ENCODE assay signal across 24 mouse cellular contexts in the genomic region with DNA sequence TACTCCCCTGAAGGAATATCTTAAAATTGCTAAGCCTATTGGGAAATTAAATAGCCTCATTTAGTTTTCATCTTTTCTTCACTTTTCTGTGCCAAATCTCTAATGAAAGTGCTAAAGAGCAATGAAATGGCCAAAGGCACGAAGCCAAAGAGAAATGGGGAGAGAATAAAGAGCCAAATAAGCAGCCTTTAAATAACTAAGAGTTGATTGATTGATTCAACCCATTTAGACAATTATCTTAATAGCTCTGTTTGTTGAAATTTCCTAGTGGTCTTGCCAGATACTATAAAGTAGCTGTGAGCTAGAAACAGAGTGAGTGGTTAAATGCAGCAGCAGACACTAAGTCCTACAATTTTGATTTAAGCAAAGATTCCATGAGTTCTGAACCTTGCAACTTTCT.
A peak's percentile ranks its signal among the peaks of the same experiment; 100 is the strongest.
DNase-seq lines count a peak whose midpoint lies in the region; ATAC-seq and TF ChIP-seq lines count a peak whose summit lies in the region.
"Had no signal": no experiment of that assay in that cellular context is flagged by ENCODE, and none has a peak within 500 bp of the region (broad histone marks: within the 10 kb centered on the region; RNA-seq: fewer than 3 reads in every experiment).

No protein-coding gene starts in this region.

- DNase-seq in cerebellum, postnatal 10 days, result peak; percentile 15 to 16
- DNase-seq in cerebellum, postnatal 25 days, result no peak
- peak; percentile 34 for DNase-seq in hindbrain, postnatal 0 days (ENCODE audit: low spot score)
- peak; percentile 68 for DNase-seq in midbrain, embryonic 11.5 days (ENCODE audit: low spot score, missing footprints)
- peak; percentile 47 for DNase-seq in brain, embryonic 18.5 days (ENCODE audit: low read depth, low spot score)
- DNase-seq in liver, postnatal 0 days, result no peak
- DNase-seq: adrenal gland, postnatal 25 days; cerebellum, adult 11-12 months; gastrocnemius, postnatal 25 days; heart, adult 18-20 months; heart, postnatal 10 days; kidney, adult 18-20 months; liver, embryonic 13.5 days; lung, postnatal 4 days; retina, postnatal 1 day; right cerebral cortex, postnatal 25 days; spleen, adult 18-20 months had no signal

- TF ChIP-seq EP300 in liver, postnatal 0 days (IDR thresholded peaks at IDR 0.05; ENCODE audit: low read depth), result no peak

- H3K4me1 ChIP-seq in hindbrain, postnatal 0 days (ENCODE audit: insufficient read depth, low read length), result no peaks in the 10 kb centered on the region
- no peaks in the 10 kb centered on the region for H3K4me1 ChIP-seq in hindbrain, embryonic 16.5 days (ENCODE audit: control insufficient read depth, insufficient read depth, low read depth, low read length)
- H3K4me1 ChIP-seq in midbrain, embryonic 11.5 days (ENCODE audit: control insufficient read depth, insufficient read depth, low read length), result no peaks in the 10 kb centered on the region
- H3K4me1 ChIP-seq in midbrain, embryonic 16.5 days (ENCODE audit: control insufficient read depth, insufficient read depth, low read length), result no peaks in the 10 kb centered on the region
- H3K4me1 ChIP-seq in liver, postnatal 0 days (ENCODE audit: insufficient read depth), result no peaks in the 10 kb centered on the region
- H3K4me1 ChIP-seq: heart, embryonic 12.5 days; hindbrain, embryonic 10.5 days; liver, embryonic 13.5 days; lung, embryonic 15.5 days; neural tube, embryonic 12.5 days had no signal

- no peak for TF ChIP-seq CTCF in hindbrain, postnatal 0 days (IDR thresholded peaks at IDR 0.05; ENCODE audit: low read depth)
- TF ChIP-seq CTCF in liver, postnatal 0 days (IDR thresholded peaks at IDR 0.05; ENCODE audit: low read depth), result no peak

- H3K27ac ChIP-seq in hindbrain, postnatal 0 days, result no peak overlapping the region
- H3K27ac ChIP-seq in hindbrain, embryonic 16.5 days (ENCODE audit: low read depth, low read length), result no peak overlapping the region
- no peak overlapping the region for H3K27ac ChIP-seq in midbrain, embryonic 11.5 days (ENCODE audit: low read depth, low read length)
- no peak overlapping the region for H3K27ac ChIP-seq in midbrain, embryonic 16.5 days (ENCODE audit: low read length)
- H3K27ac ChIP-seq in liver, postnatal 0 days (ENCODE audit: low read depth), result no peak overlapping the region
- H3K27ac ChIP-seq: hindbrain, embryonic 10.5 days; liver, embryonic 13.5 days; lung, embryonic 15.5 days; neural tube, embryonic 12.5 days had no signal

- no peak for ATAC-seq in hindbrain, postnatal 0 days
- ATAC-seq in hindbrain, embryonic 16.5 days, result no peak
- no peak for ATAC-seq in midbrain, embryonic 11.5 days (ENCODE audit: low FRiP score)
- no peak for ATAC-seq in midbrain, embryonic 16.5 days
- no peak for ATAC-seq in liver, postnatal 0 days
- ATAC-seq: inflammation-experienced regulatory T-cells, adult 6 months had no signal

- no peaks in the 10 kb centered on the region for H3K9me3 ChIP-seq in hindbrain, postnatal 0 days (ENCODE audit: low read length)
- H3K9me3 ChIP-seq in hindbrain, embryonic 16.5 days (ENCODE audit: control insufficient read depth, low read length), result no peaks in the 10 kb centered on the region
- no peaks in the 10 kb centered on the region for H3K9me3 ChIP-seq in midbrain, embryonic 11.5 days (ENCODE audit: control insufficient read depth, low read length)
- no peaks in the 10 kb centered on the region for H3K9me3 ChIP-seq in midbrain, embryonic 16.5 days (replicated peaks; ENCODE audit: control insufficient read depth, low read length, poor library complexity, severe bottlenecking)
- H3K9me3 ChIP-seq in liver, postnatal 0 days (ENCODE audit: low read length), result no peaks in the 10 kb centered on the region
- H3K9me3 ChIP-seq: heart, embryonic 12.5 days; hindbrain, embryonic 10.5 days; liver, embryonic 13.5 days; lung, embryonic 15.5 days; neural tube, embryonic 12.5 days had no signal

- H3K27me3 ChIP-seq in hindbrain, postnatal 0 days (ENCODE audit: insufficient read depth, low read length), result no peaks in the 10 kb centered on the region
- no peaks in the 10 kb centered on the region for H3K27me3 ChIP-seq in hindbrain, embryonic 16.5 days (replicated peaks; ENCODE audit: control insufficient read depth, insufficient read depth, low read length)
- H3K27me3 ChIP-seq in midbrain, embryonic 11.5 days (ENCODE audit: control insufficient read depth, insufficient read depth, low read length), result no peaks in the 10 kb centered on the region
- no peaks in the 10 kb centered on the region for H3K27me3 ChIP-seq in midbrain, embryonic 16.5 days (ENCODE audit: control insufficient read depth, insufficient read depth, low read depth, low read length)
- no peaks in the 10 kb centered on the region for H3K27me3 ChIP-seq in liver, postnatal 0 days (ENCODE audit: insufficient read depth, low read length)
- H3K27me3 ChIP-seq: heart, embryonic 12.5 days; liver, embryonic 13.5 days; lung, embryonic 15.5 days; neural tube, embryonic 12.5 days had no signal

- H3K4me3 ChIP-seq in hindbrain, postnatal 0 days (ENCODE audit: low read length), result no peak overlapping the region
- H3K4me3 ChIP-seq in hindbrain, embryonic 16.5 days (ENCODE audit: low read length), result no peak overlapping the region
- no peak overlapping the region for H3K4me3 ChIP-seq in midbrain, embryonic 11.5 days (ENCODE audit: low read depth, low read length)
- no peak overlapping the region for H3K4me3 ChIP-seq in midbrain, embryonic 16.5 days (ENCODE audit: low read depth, low read length)
- H3K4me3 ChIP-seq in liver, postnatal 0 days (ENCODE audit: low read depth, low read length), result no peak overlapping the region
- H3K4me3 ChIP-seq: heart, embryonic 12.5 days; hindbrain, embryonic 10.5 days; liver, embryonic 13.5 days; lung, embryonic 15.5 days; neural tube, embryonic 12.5 days had no signal

- H3K36me3 ChIP-seq in hindbrain, postnatal 0 days (ENCODE audit: insufficient read depth, low read length), result no peaks in the 10 kb centered on the region
- no peaks in the 10 kb centered on the region for H3K36me3 ChIP-seq in hindbrain, embryonic 16.5 days (ENCODE audit: control insufficient read depth, insufficient read depth, low read length)
- no peaks in the 10 kb centered on the region for H3K36me3 ChIP-seq in midbrain, embryonic 11.5 days (ENCODE audit: control insufficient read depth, insufficient read depth, low read length)
- H3K36me3 ChIP-seq in midbrain, embryonic 16.5 days (ENCODE audit: control insufficient read depth, insufficient read depth, low read length), result no peaks in the 10 kb centered on the region
- no peaks in the 10 kb centered on the region for H3K36me3 ChIP-seq in liver, postnatal 0 days (replicated peaks; ENCODE audit: insufficient read depth, low read length)
- H3K36me3 ChIP-seq: heart, embryonic 12.5 days; hindbrain, embryonic 10.5 days; liver, embryonic 13.5 days; lung, embryonic 15.5 days; neural tube, embryonic 12.5 days had no signal

- H3K4me2 ChIP-seq in hindbrain, postnatal 0 days (ENCODE audit: low read depth, low read length), result no peak overlapping the region
- H3K4me2 ChIP-seq in hindbrain, embryonic 16.5 days (ENCODE audit: low read length), result no peak overlapping the region
- H3K4me2 ChIP-seq in midbrain, embryonic 11.5 days, result no peak overlapping the region
- no peak overlapping the region for H3K4me2 ChIP-seq in midbrain, embryonic 16.5 days (ENCODE audit: low read length)
- H3K4me2 ChIP-seq in liver, postnatal 0 days (ENCODE audit: low read depth, low read length), result no peak overlapping the region
- H3K4me2 ChIP-seq: heart, embryonic 12.5 days; liver, embryonic 13.5 days; lung, embryonic 15.5 days; neural tube, embryonic 12.5 days had no signal

- WGBS in hindbrain, postnatal 0 days, result 39% methylated on average over 1 of the region's 1 CpGs
- 33% methylated on average over 1 of the region's 1 CpGs for WGBS in hindbrain, embryonic 16.5 days
- 73% methylated on average over 1 of the region's 1 CpGs for WGBS in midbrain, embryonic 11.5 days
- 50% methylated on average over 1 of the region's 1 CpGs for WGBS in midbrain, embryonic 16.5 days
- 50% methylated on average over 1 of the region's 1 CpGs for WGBS in liver, postnatal 0 days (ENCODE audit: insufficient replicate concordance)

- no peak overlapping the region for H3K9ac ChIP-seq in hindbrain, postnatal 0 days (replicated peaks; ENCODE audit: low read length)
- no peak overlapping the region for H3K9ac ChIP-seq in hindbrain, embryonic 16.5 days (ENCODE audit: low read depth, low read length)
- H3K9ac ChIP-seq in midbrain, embryonic 11.5 days (ENCODE audit: low read length), result no peak overlapping the region
- H3K9ac ChIP-seq in midbrain, embryonic 16.5 days (ENCODE audit: low read depth, low read length), result no peak overlapping the region
- no peak overlapping the region for H3K9ac ChIP-seq in liver, postnatal 0 days (replicated peaks)
- H3K9ac ChIP-seq: heart, embryonic 12.5 days; liver, embryonic 13.5 days; lung, embryonic 15.5 days; neural tube, embryonic 12.5 days had no signal

Comparison
In these comparisons a context has a peak if more than half of its experiments do, and no peak if none do; other contexts are left out.
1. DNase-seq: peak in cerebellum, postnatal 10 days (2 of 2), hindbrain, postnatal 0 days (single experiment), midbrain, embryonic 11.5 days (single experiment) and brain, embryonic 18.5 days (single experiment); none in cerebellum, postnatal 25 days (0 of 2) and liver, postnatal 0 days (single experiment).